Mouse (Mus musculus): ENCODE measurements around the gene Mgea5. TPM values are rescaled to one million over a fixed set of nuclear protein-coding genes. Genes with fewer than 3 reads are reported as not detected.

Mgea5 gene
- polyA plus RNA-seq, 1 experiment from 2014 or later, result 33.0 TPM

DNA sequence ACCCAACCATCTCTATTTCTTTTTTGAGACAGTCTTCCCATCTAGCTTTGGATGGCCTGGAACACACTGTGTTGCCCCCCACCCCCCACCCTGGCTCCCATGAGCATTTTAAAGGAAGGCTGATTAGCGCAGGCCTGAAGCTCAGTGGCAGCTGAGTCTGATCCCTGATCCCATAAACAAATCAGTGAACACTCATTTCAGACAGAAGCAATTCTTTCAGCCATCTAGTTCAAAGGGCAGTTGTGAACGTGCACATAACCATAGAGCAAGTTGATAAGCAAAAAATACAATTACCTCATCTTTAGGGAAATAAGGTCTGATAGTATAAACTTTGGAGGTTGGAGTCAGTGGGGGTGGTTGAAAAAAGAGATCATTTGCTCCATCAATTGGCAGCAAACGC is 22.8 kb downstream of the Mgea5 start:
- DNase-seq (ENCODE audit: low spot score), result no peak
- H3K4me1 ChIP-seq (replicated peaks; ENCODE audit: insufficient read depth, low read length), result no peaks in the 10 kb centered on the region
- H3K9me3 ChIP-seq (replicated peaks; ENCODE audit: low read length), result no peaks in the 10 kb centered on the region
- H3K36me3 ChIP-seq (ENCODE audit: insufficient read depth, low read length), result peaks cover 75% of the 10 kb centered on the region
- no peak overlapping the region for H3K4me3 ChIP-seq (replicated peaks; ENCODE audit: low read depth, low read length)
- no peak for TF ChIP-seq CTCF (IDR thresholded peaks at IDR 0.05; ENCODE audit: low read depth)
- no peak overlapping the region for H3K9ac ChIP-seq (ENCODE audit: low read depth, low read length)
- no peak for ATAC-seq (replicated peaks; ENCODE audit: low FRiP score, low read depth)
- H3K27ac ChIP-seq, result no peak overlapping the region
- 95% methylated on average over 3 of the region's 3 CpGs for WGBS
- H3K27me3 ChIP-seq (ENCODE audit: insufficient read depth, low read length), result no peaks in the 10 kb centered on the region
- no peak overlapping the region for H3K4me2 ChIP-seq (ENCODE audit: low read length)

GRCm38 (mm10) chr19:45758671-45759070 is 25.0 kb downstream of the Mgea5 start:
- WGBS, result 88% methylated on average over 5 of the region's 5 CpGs
- H3K9ac ChIP-seq (ENCODE audit: low read depth, low read length), result no peak overlapping the region
- H3K4me2 ChIP-seq (ENCODE audit: low read length), result no peak overlapping the region
- H3K36me3 ChIP-seq (ENCODE audit: insufficient read depth, low read length), result peaks cover 72% of the 10 kb centered on the region
- TF ChIP-seq CTCF (IDR thresholded peaks at IDR 0.05; ENCODE audit: low read depth), result no peak
- DNase-seq (ENCODE audit: low spot score) (no peak), ATAC-seq (replicated peaks; ENCODE audit: low FRiP score, low read depth) (no peak)
- H3K4me3 ChIP-seq (replicated peaks; ENCODE audit: low read depth, low read length), result no peak overlapping the region
- no peaks in the 10 kb centered on the region for H3K9me3 ChIP-seq (replicated peaks; ENCODE audit: low read length)
- no peaks in the 10 kb centered on the region for H3K27me3 ChIP-seq (ENCODE audit: insufficient read depth, low read length)
- no peaks in the 10 kb centered on the region for H3K4me1 ChIP-seq (replicated peaks; ENCODE audit: insufficient read depth, low read length)
- H3K27ac ChIP-seq, result no peak overlapping the region

GRCm38 (mm10) chr19:45753551-45753950 is 30.1 kb downstream of the Mgea5 start:
- Histone ChIP-seq H3K4me3 (replicated peaks; ENCODE audit: low read depth, low read length) (no peak overlapping the region), H3K4me2 (ENCODE audit: low read length) (no peak overlapping the region), H3K9ac (ENCODE audit: low read depth, low read length) (no peak overlapping the region), H3K27ac (0 out of 2 replicates have a peak overlapping the region, but pooled peaks have one; percentile 3), H3K36me3 (ENCODE audit: insufficient read depth, low read length) (peaks cover 52% of the 10 kb centered on the region), H3K9me3 (replicated peaks; ENCODE audit: low read length) (no peaks in the 10 kb centered on the region), H3K27me3 (ENCODE audit: insufficient read depth, low read length) (no peaks in the 10 kb centered on the region), H3K4me1 (replicated peaks; ENCODE audit: insufficient read depth, low read length) (peaks cover 1% of the 10 kb centered on the region)
- no peak for TF ChIP-seq CTCF (IDR thresholded peaks at IDR 0.05; ENCODE audit: low read depth)
- ATAC-seq (replicated peaks; ENCODE audit: low FRiP score, low read depth) (no peak), DNase-seq (ENCODE audit: low spot score) (no peak)
- 61% methylated on average over 3 of the region's 3 CpGs for WGBS

DNA sequence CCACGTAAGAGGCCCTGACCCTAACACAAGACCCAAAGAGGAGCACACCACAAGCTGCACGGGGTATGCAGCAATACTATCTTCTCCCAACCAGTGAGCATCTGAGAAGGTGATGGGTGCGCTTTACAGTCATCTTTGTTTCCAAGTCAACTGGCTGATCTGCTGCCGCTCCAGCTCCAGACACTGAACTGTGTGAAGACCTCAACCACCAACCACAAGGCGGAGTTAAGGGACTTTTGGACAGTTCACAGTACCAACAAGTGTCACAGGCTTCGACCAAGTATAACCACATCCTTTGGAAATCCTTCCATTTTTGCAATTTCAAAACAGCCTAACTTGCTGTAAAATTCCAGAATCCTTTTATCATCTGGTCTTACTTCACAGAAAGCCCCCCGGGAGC is 31.8 kb downstream of the Mgea5 start:
- H3K9ac ChIP-seq (ENCODE audit: low read depth, low read length), result no peak overlapping the region
- ATAC-seq (replicated peaks; ENCODE audit: low FRiP score, low read depth), result no peak
- no peak for DNase-seq (ENCODE audit: low spot score)
- H3K4me2 ChIP-seq (ENCODE audit: low read length), result no peak overlapping the region
- H3K4me1 ChIP-seq (replicated peaks; ENCODE audit: insufficient read depth, low read length), result peaks cover 6% of the 10 kb centered on the region
- H3K9me3 ChIP-seq (replicated peaks; ENCODE audit: low read length), result no peaks in the 10 kb centered on the region
- 90% methylated on average over 7 of the region's 7 CpGs for WGBS
- H3K27me3 ChIP-seq (ENCODE audit: insufficient read depth, low read length), result no peaks in the 10 kb centered on the region
- H3K36me3 ChIP-seq (ENCODE audit: insufficient read depth, low read length), result peaks cover 36% of the 10 kb centered on the region
- TF ChIP-seq CTCF (IDR thresholded peaks at IDR 0.05; ENCODE audit: low read depth), result no peak
- H3K4me3 ChIP-seq (replicated peaks; ENCODE audit: low read depth, low read length), result no peak overlapping the region
- no peak overlapping the region for H3K27ac ChIP-seq

DNA sequence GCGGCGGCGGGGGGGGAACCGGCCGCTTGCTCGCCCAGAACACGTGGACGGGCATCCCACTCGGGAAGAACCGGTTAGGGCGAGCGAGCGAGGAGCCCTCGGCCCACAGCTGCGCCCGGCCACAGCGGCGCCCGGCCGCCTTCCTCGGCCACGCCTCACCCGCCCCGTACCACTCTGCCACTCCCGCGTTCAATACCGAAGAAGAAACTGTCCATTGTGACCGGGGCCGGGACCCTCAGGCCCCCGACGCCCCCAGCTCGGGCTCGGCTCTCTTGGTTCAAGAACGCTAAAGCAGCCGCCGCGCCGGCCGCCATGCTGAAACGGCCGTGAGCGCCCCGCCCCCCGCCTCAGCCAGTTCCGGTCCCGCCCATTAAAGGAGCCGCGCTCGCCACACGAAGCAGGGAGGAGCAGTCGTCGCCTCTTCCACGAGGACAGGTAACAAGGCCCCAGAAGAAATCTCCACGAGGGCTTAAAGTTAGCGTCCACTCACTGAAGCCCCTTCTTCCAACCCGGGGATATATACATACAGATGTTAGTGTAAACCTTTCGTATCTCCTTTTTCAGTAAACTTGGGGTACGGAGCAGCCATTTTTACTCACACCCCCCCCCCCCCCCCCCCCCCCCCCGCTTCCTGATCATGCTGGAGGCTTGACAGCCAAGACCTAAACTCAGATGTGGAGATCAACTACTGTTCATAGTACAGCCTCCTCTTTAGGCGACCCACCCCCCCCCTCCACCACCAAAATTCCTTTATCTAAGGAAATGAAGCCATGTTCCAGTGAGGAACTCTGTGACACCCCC is 34.2 kb downstream of the Mgea5 start, which contains the start of gene Npm3:
Gene Npm3 (minus strand): TSS at position 349 of the 801 bp plus-strand sequence.
- H3K9ac ChIP-seq (ENCODE audit: low read depth, low read length), result peak within 1 kb of the TSS; percentile 84
- H3K27me3 ChIP-seq (ENCODE audit: insufficient read depth, low read length), result peaks cover 15% of the 10 kb centered on the region; the same call in 1 of the 2 replicates
- H3K4me1 ChIP-seq (replicated peaks; ENCODE audit: insufficient read depth, low read length), result peaks cover 18% of the 10 kb centered on the region
- WGBS, result under 1% methylated on average over 51 of the region's 60 CpGs
- no peaks in the 10 kb centered on the region for H3K9me3 ChIP-seq (replicated peaks; ENCODE audit: low read length)
- peak; percentile 91 for DNase-seq (ENCODE audit: low spot score)
- H3K36me3 ChIP-seq (ENCODE audit: insufficient read depth, low read length), result peaks cover 18% of the 10 kb centered on the region
- H3K27ac ChIP-seq, result no peak within 1 kb of the TSS
- H3K4me2 ChIP-seq (ENCODE audit: low read length), result peak within 1 kb of the TSS; percentile 97
- peak; percentile 57 for ATAC-seq (replicated peaks; ENCODE audit: low FRiP score, low read depth)
- TF ChIP-seq CTCF (IDR thresholded peaks at IDR 0.05; ENCODE audit: low read depth), result no peak
- peak within 1 kb of the TSS; percentile 78 for H3K4me3 ChIP-seq (replicated peaks; ENCODE audit: low read depth, low read length)

DNA sequence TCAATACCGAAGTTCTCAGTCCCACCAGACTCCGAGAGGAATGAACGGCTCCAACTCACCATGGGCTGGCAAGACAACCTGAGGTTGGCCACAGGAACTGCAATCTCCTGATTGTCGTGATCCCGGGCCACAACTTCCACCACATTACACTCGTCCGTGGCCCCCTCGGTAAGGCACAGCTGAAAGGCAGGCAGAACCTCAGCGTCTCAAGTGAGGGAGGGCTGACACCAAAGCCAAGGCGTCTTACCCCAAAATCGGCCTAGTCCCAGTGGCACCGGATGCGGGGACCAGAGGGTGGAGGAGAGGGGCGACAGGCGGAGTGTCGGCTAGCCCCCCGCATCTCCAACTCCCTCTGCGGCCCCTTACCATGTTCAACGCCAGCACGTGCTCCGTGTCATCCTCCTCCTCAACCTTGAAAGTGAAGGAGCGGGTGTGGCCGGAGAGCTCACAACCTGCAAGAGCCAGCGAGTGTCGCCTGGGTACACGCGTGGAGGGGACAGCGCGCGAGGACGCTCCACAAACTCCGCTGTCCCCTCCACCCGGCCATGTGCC is 34.9 kb downstream of the Mgea5 start:
- peak overlapping the region; percentile 78 for H3K4me3 ChIP-seq (replicated peaks; ENCODE audit: low read depth, low read length)
- TF ChIP-seq CTCF (IDR thresholded peaks at IDR 0.05; ENCODE audit: low read depth), result no peak
- peak overlapping the region; percentile 84 for H3K9ac ChIP-seq (ENCODE audit: low read depth, low read length)
- peaks cover 18% of the 10 kb centered on the region; the same call in 1 of the 2 replicates for H3K27me3 ChIP-seq (ENCODE audit: insufficient read depth, low read length)
- WGBS, result under 1% methylated on average over 33 of the region's 33 CpGs
- no peaks in the 10 kb centered on the region for H3K9me3 ChIP-seq (replicated peaks; ENCODE audit: low read length)
- DNase-seq (ENCODE audit: low spot score) (no peak), ATAC-seq (replicated peaks; ENCODE audit: low FRiP score, low read depth) (peak; percentile 16; the same call in 1 of the 2 replicates)
- peaks cover 18% of the 10 kb centered on the region for H3K4me1 ChIP-seq (replicated peaks; ENCODE audit: insufficient read depth, low read length)
- peaks cover 14% of the 10 kb centered on the region; the same call in 1 of the 2 replicates for H3K36me3 ChIP-seq (ENCODE audit: insufficient read depth, low read length)
- H3K27ac ChIP-seq, result no peak overlapping the region
- H3K4me2 ChIP-seq (ENCODE audit: low read length), result peak overlapping the region; percentile 97

Data from kidney, postnatal 0 days (tissue).